Mouse (Mus musculus): ENCODE results near the gene Col16a1.

The Col16a1 gene

DNA sequence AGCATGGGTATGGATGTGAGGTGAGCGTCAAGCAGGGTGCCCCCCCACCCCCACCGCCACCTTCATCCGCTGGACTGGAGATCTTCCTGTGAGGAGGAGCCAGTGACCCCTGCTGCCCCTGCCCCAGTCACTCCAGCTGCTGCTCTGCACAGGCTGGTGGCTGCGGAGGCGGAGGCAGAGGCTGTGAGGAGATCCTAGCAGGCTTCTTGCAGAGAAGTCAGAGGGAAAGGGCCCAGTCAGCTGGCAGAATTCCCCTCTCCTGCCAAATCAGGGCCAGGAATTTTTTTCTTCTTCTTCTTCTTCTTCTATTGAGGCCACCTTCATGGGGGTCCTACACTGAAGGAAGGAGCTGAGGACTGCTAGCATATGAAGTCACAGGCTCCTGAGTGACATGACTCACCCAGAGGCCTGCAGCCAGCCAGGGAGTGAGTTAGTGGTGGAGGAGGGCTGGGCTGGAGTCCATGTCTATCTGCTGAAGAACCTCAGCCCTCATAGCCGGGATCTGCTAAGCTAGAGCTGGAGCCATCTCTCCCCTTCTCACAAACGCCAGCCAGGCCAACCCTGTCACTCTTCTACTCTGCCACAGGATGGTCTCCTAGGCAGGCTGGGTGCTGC, 36.8 kb downstream of the Col16a1 start:
- no peak for DNase-seq (ENCODE audit: low spot score)

DNA sequence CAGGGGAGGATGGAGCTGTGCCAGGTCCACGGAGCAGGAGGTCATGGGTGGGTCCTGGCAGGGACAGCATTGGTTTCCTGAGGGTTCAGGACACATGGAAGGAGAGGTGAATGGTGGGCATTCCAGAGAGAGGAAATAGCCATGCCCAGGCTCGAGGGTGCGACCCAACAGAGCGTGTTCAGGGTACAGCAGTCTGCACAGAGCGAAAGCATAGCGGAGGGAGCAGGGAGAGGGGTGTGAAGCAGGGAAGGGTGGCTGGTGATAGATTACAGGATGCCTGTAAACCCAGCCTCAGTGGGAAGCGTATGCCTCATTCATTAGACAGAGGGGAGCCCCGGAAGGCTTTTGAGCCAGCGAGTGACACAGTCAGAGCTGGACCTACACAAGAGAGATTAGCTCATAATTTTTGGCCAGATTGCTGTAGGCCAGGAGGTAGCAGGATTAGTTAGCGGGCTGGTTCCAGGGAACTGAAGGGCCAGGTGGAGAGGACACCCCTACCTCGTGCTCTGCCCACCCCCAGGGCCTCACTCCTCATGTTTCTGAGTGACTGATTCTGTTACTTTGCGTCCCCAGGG, 37.7 kb downstream of the Col16a1 start:
- no peak for DNase-seq (ENCODE audit: low spot score)

DNA sequence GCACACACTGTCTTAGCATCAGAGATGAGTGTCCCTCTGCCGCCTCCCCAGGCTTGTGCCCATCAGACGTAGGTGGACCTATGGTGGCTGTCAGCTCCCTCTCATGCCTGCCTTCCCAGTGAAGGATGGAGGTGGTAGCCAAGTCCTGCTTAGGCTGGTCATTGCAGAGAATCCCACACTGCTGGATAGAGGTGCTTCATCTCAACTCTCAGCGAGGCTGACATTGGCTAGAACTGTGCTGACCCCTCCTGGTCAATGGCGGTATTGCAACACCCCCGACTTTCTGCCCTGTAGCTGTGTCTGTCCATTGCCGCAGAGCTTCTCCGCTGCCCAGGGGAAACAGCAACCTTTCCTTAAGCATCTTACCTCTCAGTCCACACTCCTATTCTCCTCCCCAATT, 39.7 kb downstream of the Col16a1 start:
- peak; percentile 78 for DNase-seq (ENCODE audit: low spot score)

DNA sequence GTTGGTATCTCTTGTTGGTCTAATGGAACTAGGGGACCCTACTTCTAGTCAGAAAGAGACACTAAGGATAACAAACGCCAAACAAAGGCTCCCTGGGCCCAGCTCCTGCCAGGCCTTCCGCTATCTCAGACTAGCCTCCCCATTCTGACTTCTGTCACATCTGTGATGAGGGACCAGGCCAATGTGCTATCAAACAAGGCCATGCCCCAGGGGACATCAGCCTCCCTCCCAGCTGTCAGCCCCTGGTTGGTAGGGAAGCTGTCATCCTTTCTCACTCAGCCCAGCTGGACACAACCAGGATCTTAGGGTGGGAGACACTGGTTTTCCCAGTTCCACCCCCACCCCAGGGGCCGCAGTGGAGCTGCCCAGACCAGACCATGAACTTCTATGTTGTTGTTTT, 47.5 kb downstream of the Col16a1 start:
- DNase-seq (ENCODE audit: low spot score), result no peak

DNA sequence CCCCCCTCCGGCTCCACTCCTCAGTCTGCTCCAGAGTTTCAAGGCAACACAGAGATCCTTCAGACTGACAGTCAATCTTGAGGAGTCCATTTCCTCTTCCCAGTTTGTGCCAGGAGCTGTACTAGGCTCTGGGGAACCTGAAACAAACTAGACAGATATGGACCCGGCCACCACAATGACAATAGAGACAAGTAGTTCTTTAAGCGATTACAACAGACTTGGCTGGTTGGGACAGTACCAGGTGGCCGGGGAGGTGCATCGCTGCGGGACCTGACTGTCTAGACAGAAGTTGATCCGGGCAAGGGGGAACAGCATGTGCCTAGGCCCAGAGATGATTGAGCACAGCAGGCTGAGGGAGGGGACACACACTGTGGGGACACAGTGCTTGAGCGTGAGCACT, 53.5 kb downstream of the Col16a1 start:
- no peak for DNase-seq (ENCODE audit: low spot score)

DNA sequence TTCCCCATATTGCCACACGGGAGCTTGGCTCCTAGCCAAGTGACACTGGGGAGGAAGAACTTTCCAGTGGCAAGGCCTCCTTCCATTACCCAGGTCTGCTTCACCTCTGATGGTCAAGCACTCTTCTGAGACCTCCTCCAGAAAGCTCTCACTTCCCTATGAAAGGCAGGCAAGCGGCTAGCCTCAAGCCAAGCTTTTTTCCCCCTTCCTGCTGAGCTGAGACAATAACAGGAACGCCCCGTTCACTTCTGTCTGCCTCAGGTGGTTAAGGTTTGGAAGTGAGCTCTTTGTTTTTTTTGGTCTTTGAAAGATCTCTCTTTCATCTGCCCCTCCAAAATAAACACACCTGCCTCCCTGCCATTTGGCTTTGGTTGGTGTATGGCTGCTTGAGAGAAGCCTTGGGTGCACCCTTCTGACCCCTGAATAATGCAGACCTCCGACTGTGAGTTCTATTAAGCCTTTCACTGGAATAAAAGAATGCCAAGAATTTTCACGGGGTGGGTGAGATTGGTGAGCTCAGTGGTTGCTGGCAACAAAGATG, 54.5 kb downstream of the Col16a1 start, which contains the start of gene Pef1:
Gene Pef1 (plus strand): TSS at position 448 of the 541 bp plus-strand sequence.
- no peak for DNase-seq (ENCODE audit: low spot score)

DNA sequence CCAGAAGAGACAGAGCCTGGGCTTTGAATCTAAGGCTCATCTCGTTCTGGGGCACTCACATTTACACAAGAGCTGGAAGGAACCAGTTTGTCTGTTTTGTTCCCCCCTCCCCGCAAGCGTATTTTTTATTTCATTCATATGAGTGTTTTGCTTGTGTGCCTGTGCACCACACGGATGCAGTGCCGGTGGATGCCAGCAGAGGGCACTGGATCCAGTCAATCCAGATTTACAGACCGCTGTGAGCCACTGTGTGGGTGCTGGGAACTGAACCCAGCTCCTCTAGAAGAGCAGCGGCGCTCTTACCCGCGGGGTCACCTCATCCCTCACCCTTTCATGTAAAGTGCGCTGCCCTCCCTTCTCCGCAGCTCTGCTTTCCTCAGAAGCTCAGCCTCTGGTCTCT, 56.0 kb downstream of the Col16a1 start:
- no peak for DNase-seq (ENCODE audit: low spot score)

DNA sequence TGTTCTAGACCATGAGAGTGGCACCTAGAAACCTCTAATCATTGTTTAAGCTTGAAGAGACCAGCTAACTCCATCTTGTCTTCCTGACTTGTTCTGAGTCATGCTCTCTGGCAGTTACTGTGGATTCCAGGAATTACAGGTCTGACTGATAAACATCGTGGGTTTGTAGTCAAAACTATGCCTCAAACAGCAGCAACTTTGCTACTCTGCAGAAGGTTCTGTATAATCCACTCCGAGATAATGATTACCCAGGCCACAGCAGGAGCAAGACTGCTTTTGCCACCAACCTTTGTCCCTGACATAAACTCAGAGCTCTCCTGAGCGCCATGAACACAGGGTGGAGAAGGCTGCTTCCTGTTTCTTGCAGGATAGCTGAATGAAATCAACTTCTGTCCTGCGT, 56.9 kb downstream of the Col16a1 start:
- no peak for DNase-seq (ENCODE audit: low spot score)

DNA sequence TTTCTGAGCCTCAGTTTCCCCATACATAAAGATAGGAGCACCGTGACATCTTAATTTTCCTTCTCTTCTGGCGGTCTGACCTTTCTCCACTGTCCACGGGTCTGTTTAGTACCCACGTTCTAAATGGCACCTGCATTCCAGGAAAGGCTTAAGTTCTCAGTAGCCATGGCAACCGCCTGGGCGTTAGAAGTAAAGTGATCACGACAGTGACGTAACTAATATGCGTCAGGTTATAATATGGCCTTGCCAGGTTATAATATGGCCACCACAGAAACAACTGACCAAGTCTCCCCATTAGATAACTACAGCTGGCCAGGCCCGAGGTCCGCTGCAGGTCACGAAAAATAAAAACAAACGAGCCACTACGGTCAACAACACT, 59.4 kb downstream of the Col16a1 start:
- no peak for DNase-seq (ENCODE audit: low spot score)

DNA sequence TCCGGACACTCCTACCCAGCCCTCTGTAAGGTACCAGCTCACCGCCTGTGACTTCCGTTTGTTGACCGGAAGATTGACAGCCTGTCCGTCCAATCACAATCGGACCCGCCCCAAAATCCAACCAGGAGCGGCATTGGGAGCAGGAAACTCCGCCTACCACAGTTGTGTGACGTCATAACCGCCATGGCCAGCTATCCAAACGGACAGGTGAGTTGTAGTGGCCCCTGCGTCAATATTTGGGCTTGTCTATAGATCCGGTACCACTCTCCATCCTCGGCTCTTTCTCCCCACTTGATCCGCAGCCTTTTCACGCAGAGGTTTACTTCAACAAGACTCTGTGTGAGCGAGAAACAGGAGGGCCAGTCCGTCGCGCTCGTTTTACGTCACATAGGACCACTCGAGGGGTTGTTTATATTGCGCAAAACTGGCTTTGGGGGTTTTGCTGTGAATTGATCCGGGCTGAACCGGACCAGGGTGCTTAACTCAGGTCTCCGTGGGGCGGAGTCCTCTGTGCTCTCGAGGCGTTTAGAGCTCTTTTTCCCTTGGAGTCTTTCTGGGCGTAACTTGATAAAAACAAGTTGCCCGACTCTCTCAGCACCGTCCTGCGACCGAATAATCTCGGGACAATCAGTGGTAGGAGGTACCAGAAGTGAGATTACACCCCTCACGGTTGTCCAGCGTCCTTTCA, 59.9 kb downstream of the Col16a1 start:
- peak; percentile 100 for DNase-seq (ENCODE audit: low spot score)

DNA sequence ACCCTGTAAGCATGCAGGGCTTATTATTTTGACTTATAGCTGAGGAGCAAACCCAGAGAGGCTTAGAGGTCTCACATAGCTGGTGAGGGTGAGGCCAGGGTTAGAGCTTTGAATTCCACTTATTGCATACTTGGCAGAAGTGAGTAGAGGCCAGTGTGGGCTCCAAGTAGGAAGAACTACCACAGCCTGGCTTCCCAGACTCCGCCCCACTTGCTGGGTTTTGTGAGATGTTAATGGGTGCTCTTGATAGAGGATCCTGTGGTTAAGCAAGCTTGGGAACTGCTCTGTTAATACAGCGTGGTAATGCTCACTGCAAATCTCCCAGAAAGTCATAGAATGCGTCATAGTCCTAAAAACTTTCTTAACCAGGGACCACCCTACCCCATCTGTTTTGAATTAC, 61.3 kb downstream of the Col16a1 start:
- DNase-seq (ENCODE audit: low spot score), result no peak

DNA sequence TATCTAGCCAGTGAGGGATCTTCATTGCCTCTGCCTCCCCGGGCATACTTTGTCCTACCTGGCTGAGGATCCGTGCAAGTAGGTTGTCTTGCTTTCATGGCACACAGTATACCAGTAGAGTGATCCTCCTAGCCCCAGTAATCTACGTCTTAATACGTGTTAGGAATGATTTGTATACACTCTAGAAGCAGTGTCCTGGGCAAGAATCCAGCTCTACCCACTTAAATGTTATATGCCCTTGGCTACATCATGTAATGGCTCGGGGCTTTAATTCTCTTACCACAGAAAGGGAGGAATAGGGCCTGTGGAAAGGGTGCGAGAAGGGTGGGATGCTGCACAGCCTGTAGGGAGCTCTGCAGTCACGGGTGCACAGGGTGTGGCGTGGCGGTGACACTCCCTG, 62.0 kb downstream of the Col16a1 start:
- DNase-seq (ENCODE audit: low spot score), result no peak

DNA sequence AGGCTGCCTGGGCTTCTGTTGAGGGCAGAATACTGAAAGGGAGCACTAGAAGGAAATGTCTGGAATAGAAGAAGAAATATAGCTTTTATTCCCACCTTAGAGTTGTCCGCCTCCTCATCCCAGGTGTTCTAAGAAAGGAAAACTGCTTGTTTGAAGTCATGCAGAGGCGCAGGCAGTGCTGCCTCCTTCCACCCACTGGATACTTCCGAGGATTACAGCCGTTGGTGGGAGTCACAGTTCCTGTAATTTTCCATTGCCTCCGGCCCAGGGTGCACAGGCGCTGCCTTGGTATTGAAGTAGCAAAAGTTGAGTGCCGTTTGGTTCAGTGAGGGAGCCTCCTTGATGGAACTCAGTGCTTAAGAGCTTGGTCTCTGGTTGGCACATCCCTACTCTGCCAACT, 62.5 kb downstream of the Col16a1 start:
- no peak for DNase-seq (ENCODE audit: low spot score)

DNA sequence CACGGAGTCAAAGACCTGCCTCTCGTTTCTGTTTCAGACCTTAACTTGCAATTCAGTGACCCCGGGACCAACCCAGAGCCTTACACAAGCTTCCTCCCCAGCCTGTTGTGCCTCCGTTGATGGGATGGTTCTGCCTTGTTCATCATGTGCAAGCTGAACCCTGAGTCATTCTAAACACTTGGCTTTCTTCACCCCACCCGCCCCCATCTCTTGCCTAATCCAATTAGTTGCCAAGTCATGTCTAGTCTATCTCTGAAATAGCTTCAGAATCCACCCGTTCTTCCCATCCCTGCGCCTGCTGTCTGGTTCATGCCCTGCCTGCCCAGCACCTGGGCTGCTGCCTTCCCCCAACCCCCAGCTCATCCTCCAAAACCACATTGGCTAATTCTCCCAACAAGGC, 64.7 kb downstream of the Col16a1 start:
- no peak for DNase-seq (ENCODE audit: low spot score)

DNA sequence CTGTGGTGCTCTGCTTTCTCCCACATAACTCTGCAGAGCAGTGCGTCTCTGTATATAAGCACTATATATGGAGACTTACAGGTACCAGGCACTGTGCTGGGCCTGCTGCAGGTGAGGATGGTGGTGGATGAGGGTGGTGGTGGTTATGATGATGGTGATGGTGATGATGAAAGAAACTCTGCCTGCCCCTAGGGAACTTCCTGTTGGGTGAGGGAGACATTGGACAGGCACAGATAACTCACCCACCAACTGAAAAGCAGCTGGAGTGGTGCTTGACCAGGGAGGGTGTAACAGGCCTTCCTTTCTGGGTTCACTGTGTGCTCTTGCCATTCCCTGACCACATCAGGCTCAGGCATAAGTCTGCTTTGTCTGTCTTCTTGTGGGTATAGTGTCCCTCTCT, 65.1 kb downstream of the Col16a1 start:
- DNase-seq (ENCODE audit: low spot score), result no peak

DNA sequence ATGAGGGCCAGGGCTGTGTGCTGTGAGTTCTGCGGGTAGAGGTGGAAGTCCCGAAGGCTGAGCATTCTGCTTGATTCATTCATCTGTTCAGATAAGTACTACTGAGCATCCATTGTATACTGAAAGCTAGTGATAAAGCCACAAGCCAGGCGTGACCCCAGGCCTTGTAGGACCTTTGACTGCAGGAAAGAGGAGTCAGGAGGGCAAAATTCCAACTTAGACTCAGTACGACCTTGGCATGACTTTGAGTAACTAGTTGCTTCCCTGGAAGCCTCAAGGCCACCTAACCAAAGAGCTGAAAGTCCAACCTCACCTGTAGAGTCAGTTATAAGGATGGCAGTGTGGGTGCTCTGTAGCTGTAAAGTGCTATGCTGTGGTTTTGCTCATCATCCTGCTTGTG, 73.1 kb downstream of the Col16a1 start:
- DNase-seq (ENCODE audit: low spot score), result no peak

DNA sequence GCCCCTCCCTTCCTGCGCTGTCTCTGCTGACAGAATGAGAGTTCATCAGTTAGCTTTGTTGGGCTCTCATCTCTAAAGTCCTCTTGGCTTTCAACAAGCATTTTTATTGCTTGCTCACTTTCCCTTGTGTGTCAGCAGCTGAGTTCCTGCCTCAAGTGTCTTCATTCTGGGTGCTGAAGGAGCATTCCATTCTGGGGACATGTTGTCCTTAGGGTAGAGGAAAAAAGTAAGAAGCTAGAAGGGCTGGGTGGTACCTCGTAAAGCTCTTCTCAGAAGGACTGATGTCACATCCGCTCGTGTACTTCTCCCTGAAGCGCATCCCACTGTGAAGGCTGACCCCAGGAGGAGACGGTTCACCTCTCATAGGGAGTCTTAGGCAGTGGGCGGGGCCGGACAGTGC, 73.9 kb downstream of the Col16a1 start:
- DNase-seq (ENCODE audit: low spot score), result no peak

DNA sequence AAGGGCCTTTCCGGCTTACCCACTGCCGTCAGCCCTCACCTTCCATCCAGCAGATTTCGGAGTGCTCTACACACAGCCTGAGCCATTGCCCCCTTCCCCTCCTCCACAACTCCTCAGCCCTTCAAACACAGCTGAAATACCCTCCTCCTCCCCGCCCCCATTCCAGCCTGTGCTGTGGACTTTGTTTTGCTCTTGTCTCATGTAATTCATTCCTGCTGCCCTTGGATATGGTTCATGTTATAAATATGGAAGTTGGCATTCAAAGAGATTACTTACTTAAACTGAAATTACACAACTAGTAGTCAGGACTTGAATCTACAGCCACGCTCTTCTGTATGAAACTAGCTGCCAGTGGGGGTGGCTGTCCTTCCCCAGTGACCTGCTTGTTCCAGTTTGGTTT, 75.4 kb downstream of the Col16a1 start:
- no peak for DNase-seq (ENCODE audit: low spot score)

DNA sequence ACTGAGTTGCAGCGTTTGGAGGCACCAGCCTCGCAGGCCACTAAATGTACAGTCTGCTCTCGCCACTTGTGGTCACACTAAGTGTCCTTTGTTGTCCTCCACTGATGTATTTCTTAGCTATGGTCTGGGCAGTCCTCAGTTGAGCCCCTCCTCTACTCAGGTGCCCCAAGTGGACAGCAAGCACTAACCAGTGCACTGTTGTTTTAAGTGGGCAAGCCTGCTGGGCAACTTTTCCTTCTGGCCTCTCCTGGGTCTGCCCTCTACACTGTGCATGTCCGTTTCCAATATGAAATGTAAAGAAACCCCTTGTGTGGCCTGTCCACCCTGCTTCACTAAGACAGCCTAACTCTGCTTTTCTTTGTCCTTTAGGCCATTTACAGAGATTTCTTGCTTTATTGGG, 76.5 kb downstream of the Col16a1 start:
- DNase-seq (ENCODE audit: low spot score), result no peak

DNA sequence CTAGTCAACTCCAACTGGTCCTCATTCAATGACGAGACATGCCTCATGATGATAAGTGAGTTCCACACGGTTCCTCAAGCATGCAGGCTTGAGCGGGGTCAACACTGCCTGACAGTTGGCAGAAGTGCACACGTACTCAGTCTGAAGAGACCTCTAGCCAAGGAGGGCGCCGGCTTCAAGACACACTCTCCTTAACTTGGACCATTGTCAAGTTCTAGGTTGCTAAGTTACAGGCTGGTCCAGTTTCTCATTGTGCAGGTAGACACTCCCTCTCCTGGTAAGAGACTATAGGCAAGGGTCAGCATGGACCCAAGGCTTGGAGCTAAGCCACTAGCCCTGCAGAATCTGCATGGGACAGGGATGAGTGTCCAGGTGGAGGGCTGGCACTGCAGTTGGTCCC, 77.5 kb downstream of the Col16a1 start:
- no peak for DNase-seq (ENCODE audit: low spot score)

DNA sequence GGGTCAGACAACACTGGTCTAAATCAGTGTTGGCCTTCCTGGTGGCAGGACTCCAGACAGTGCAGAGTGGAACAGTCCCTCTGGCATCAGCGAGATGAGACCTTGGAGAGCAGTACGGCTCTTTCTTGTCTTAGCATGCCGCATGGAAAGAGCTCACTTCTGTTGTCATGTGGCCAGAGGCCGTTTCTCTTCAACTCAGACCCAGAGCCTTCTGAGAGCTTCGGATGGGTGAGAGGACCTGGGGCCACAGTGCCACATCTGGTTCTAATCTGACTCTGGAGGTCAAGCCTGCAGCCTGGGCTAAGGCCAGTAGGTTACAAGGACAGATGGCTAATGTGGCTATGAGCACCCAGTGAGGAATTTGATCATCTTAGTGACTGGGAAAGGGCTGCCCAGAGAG, 78.3 kb downstream of the Col16a1 start:
- DNase-seq (ENCODE audit: low spot score), result no peak

DNA sequence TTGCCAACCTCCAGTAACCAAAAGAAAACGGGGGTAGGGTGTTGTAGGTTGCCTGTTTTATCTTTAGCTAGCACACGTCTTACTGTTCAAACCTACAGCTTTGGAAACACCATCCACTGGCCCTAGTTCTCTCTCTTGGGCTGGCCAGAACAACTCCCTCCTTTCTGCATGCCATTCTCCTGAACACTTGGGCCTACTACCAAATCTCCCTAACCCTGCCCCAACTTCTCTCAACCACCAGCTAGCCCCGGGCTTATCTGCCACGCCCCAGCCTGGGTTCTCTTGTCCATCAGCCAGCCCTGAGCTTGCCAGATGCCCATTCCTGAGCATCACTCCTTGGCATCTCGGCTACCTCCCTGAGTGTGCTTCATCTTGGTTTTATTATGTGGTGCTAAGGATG, 81.3 kb downstream of the Col16a1 start:
- DNase-seq (ENCODE audit: low spot score), result no peak

DNA sequence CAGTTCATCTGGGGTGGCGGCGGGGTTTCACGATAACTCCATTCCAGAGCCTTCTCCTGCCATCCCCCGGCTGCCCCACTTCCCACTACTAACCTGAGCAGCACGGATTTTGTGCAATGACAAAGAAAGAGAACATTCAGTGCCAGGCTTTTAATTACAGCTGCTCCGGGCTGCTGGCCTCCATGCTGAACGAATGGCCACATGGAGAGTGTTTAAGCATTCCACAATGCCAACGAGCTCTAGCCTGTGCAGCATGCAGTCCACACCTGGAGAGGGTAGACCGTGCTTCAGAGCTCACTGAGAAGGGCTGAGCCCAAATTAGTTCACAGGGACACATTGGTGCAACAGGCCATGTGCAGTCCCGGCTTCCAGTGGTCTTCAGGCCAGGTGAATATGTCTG, 82.4 kb downstream of the Col16a1 start:
- DNase-seq (ENCODE audit: low spot score), result no peak
